Mouse (Mus musculus) embryonic facial prominence, embryonic 12.5 days (tissue): ENCODE data around the gene Phactr1. TPM values are rescaled to one million over a fixed set of nuclear protein-coding genes. Genes with fewer than 3 reads are reported as not detected.

ENCODE experiments used
- ATAC-seq: fragments of 200-750 bp; cut with Nextera tagmentation; 2 replicates; pipeline ENCODE4 v1.8.0; 2017; ENCODE audit not compliant: insufficient number of reproducible peaks, insufficient read depth, low FRiP score, low TSS enrichment
- H3K27ac ChIP-seq: fragments of 300-500 bp; sonication (generic); 2 replicates; pipeline ENCODE4 v1.5.1; 2016; ENCODE audit warnings: mild to moderate bottlenecking
- H3K27me3 ChIP-seq: fragments of 300-500 bp; sonication (generic); 2 replicates; pipeline ENCODE4 v1.6.1; 2016; ENCODE audit warnings: mild to moderate bottlenecking, moderate library complexity
- H3K36me3 ChIP-seq: fragments of 300-500 bp; sonication (generic); 2 replicates; pipeline ENCODE4 v1.6.1; 2016; ENCODE audit warnings: mild to moderate bottlenecking
- H3K4me1 ChIP-seq: fragments of 300-500 bp; sonication (generic); 2 replicates; pipeline ENCODE4 v1.6.1; 2016
- H3K4me2 ChIP-seq: fragments of 300-500 bp; sonication (generic); replicated peaks from 2 replicates; pipeline ENCODE4 v1.6.1; 2016; ENCODE audit warnings: mild to moderate bottlenecking, moderate library complexity
- H3K4me3 ChIP-seq: fragments of 300-500 bp; sonication (generic); 2 replicates; pipeline ENCODE4 v1.5.1; 2016; ENCODE audit warnings: mild to moderate bottlenecking
- H3K9ac ChIP-seq: fragments of 300-500 bp; sonication (generic); 2 replicates; pipeline ENCODE4 v1.6.1; 2016; ENCODE audit warnings: mild to moderate bottlenecking, moderate library complexity
- H3K9me3 ChIP-seq: fragments of 300-500 bp; sonication (generic); 2 replicates; pipeline ENCODE4 v1.6.1; 2016; ENCODE audit warnings: mild to moderate bottlenecking, moderate library complexity
- WGBS: fragments of 180-500 bp; shearing (Covaris S2); methylation state at CpG from one replicate; pipeline ENCODE4 v1.1.7; 2016; 5-methylcytosine and 5-hydroxymethylcytosine counted together
- polyA plus RNA-seq: library from polyadenylated mRNA; unstranded; fragments of >200 nt; fragmentation: Nextera tagmentation; extraction: Ambion mirVana; gene quantifications from 2 replicates; pipeline ENCODE4 v1.2.1, GENCODE M21; 2016

Phactr1 gene
- polyA plus RNA-seq, 1 experiment from 2014 or later: 16.1 TPM

- Histone ChIP-seq H3K27me3 (peaks cover 32% of the 10 kb centered on the region), H3K27ac (no peak overlapping the region)
These were observed 31.1 kb downstream of the Phactr1 start for GRCm38 (mm10) chr13:42711510-42711909.

GRCm38 (mm10) chr13:42719401-42719800, 39.0 kb downstream of the Phactr1 start:
- no peaks in the 10 kb centered on the region for H3K36me3 ChIP-seq
- no peak overlapping the region for H3K9ac ChIP-seq
- no peak for ATAC-seq
- H3K4me2 ChIP-seq: no peak overlapping the region
- 0 out of 2 replicates have a peak, but pooled peaks cover 4% of the 10 kb centered on the region for H3K4me1 ChIP-seq
- H3K4me3 ChIP-seq: no peak overlapping the region
- H3K27me3 ChIP-seq: 0 out of 2 replicates have a peak, but pooled peaks cover 2% of the 10 kb centered on the region
- WGBS: 15% methylated on average over 9 of the region's 9 CpGs
- no peaks in the 10 kb centered on the region for H3K9me3 ChIP-seq
- H3K27ac ChIP-seq: no peak overlapping the region

More at GRCm38 (mm10) chr13:42711510-42711909, 31.1 kb downstream of the Phactr1 start:
- Histone ChIP-seq H3K9ac (no peak overlapping the region), H3K4me2 (no peak overlapping the region), H3K9me3 (no peaks in the 10 kb centered on the region), H3K36me3 (no peaks in the 10 kb centered on the region), H3K4me3 (no peak overlapping the region), H3K4me1 (peaks cover 6% of the 10 kb centered on the region; the same call in 1 of the 2 replicates)
- 22% methylated on average over 2 of the region's 2 CpGs for WGBS
- no peak for ATAC-seq

- Histone ChIP-seq H3K4me1 (0 out of 2 replicates have a peak, but pooled peaks cover 4% of the 10 kb centered on the region), H3K27ac (no peak overlapping the region), H3K36me3 (no peaks in the 10 kb centered on the region), H3K9ac (no peak overlapping the region), H3K4me3 (no peak overlapping the region), H3K4me2 (no peak overlapping the region), H3K27me3 (0 out of 2 replicates have a peak, but pooled peaks cover 2% of the 10 kb centered on the region), H3K9me3 (no peaks in the 10 kb centered on the region)
- no peak for ATAC-seq
- WGBS: 42% methylated on average over 4 of the region's 4 CpGs
These were observed 39.7 kb downstream of the Phactr1 start for GRCm38 (mm10) chr13:42720135-42720534.

GRCm38 (mm10) chr13:42720648-42721047, 40.2 kb downstream of the Phactr1 start:
- Histone ChIP-seq H3K4me2 (no peak overlapping the region), H3K4me1 (0 out of 2 replicates have a peak, but pooled peaks cover 4% of the 10 kb centered on the region), H3K9me3 (no peaks in the 10 kb centered on the region), H3K27me3 (0 out of 2 replicates have a peak, but pooled peaks cover 2% of the 10 kb centered on the region), H3K4me3 (no peak overlapping the region), H3K9ac (no peak overlapping the region), H3K27ac (no peak overlapping the region), H3K36me3 (no peaks in the 10 kb centered on the region)
- 30% methylated on average over 1 of the region's 1 CpGs for WGBS
- no peak for ATAC-seq

DNA sequence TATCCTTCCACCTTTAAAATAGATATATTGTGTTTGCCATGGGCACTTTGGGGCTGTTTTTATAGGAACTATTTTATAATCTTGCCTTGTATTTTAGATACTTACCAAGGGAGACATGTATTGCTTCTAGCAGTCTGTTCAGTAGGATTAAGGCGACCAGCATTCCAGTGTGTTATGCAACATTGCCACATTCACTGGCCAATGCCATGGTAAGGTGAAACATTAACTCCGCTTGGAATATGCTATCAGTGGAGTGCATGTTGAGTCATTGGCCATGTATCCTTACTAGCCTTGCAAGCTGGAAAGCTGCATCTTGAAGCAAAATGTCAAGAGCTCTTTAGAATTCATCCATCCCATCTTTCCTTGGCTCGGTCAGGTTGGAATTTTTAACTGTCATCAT, 43.6 kb downstream of the Phactr1 start:
- Histone ChIP-seq H3K27ac (no peak overlapping the region), H3K9ac (no peak overlapping the region), H3K4me1 (0 out of 2 replicates have a peak, but pooled peaks cover 4% of the 10 kb centered on the region), H3K4me2 (no peak overlapping the region), H3K27me3 (no peaks in the 10 kb centered on the region), H3K36me3 (no peaks in the 10 kb centered on the region), H3K4me3 (no peak overlapping the region), H3K9me3 (no peaks in the 10 kb centered on the region)
- 87% methylated on average over 3 of the region's 3 CpGs for WGBS
- no peak for ATAC-seq

DNA sequence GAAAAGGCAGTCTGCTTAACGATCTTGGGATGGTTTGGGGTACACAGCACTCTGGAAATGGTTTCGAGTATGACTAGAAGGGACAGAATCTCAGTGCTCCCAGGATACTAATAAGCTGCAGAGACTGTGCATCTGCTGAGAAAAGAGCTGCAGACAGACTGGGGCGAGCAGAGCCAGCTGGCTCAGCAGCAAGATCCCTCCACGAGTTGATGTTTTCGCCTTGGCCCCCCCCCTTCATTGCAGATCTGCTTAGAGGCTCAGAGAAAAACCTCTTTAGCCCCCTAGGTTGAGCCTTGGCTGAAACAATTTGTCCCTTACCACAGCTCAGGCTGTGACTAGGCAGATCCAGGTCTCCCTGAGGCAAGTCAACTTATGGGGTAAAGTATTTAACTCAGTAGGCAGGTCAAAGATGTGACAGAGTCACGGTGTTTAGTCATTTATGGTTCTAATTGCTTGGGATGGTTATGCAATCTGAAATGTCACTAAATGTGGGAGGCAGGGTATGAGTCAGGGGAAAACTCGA, 45.3 kb downstream of the Phactr1 start:
- ATAC-seq: no peak
- Histone ChIP-seq H3K9me3 (no peaks in the 10 kb centered on the region), H3K4me1 (no peaks in the 10 kb centered on the region), H3K4me3 (no peak overlapping the region), H3K4me2 (no peak overlapping the region), H3K27me3 (no peaks in the 10 kb centered on the region), H3K27ac (no peak overlapping the region), H3K9ac (no peak overlapping the region), H3K36me3 (no peaks in the 10 kb centered on the region)
- WGBS: 54% methylated on average over 7 of the region's 7 CpGs

GRCm38 (mm10) chr13:42737486-42737885, 57.1 kb downstream of the Phactr1 start:
- Histone ChIP-seq H3K4me2 (no peak overlapping the region), H3K9ac (no peak overlapping the region), H3K4me1 (no peaks in the 10 kb centered on the region), H3K36me3 (no peaks in the 10 kb centered on the region), H3K27me3 (no peaks in the 10 kb centered on the region), H3K27ac (no peak overlapping the region), H3K4me3 (no peak overlapping the region), H3K9me3 (no peaks in the 10 kb centered on the region)
- no peak for ATAC-seq
- 92% methylated on average over 5 of the region's 5 CpGs for WGBS

GRCm38 (mm10) chr13:42738152-42738551, 57.7 kb downstream of the Phactr1 start:
- H3K9ac ChIP-seq: no peak overlapping the region
- no peak overlapping the region for H3K4me3 ChIP-seq
- H3K4me1 ChIP-seq: no peaks in the 10 kb centered on the region
- no peaks in the 10 kb centered on the region for H3K27me3 ChIP-seq
- 88% methylated on average over 5 of the region's 5 CpGs for WGBS
- ATAC-seq: no peak
- H3K4me2 ChIP-seq: no peak overlapping the region
- H3K27ac ChIP-seq: no peak overlapping the region
- no peaks in the 10 kb centered on the region for H3K9me3 ChIP-seq
- H3K36me3 ChIP-seq: no peaks in the 10 kb centered on the region

DNA sequence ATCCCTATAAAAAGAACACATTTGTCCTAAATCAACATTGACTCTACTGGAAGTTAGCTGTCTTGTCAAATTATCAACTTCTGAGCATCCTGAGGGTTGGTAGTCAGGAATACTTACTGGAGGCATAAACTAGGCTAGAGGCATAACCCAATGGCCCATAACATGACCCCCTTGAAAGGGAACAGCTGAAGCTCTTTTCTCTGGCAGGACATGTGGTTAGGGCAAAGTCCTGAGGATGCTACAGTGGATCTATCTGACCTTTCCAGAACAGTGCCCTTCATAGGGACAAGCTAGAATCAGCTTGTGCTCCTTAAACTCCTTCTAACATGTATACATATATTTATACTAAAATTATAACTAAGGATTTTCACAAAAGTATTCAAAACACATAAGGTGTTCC, 61.8 kb downstream of the Phactr1 start:
- Histone ChIP-seq H3K27me3 (no peaks in the 10 kb centered on the region), H3K4me2 (no peak overlapping the region), H3K4me1 (no peaks in the 10 kb centered on the region), H3K9ac (no peak overlapping the region), H3K4me3 (no peak overlapping the region), H3K36me3 (no peaks in the 10 kb centered on the region), H3K9me3 (no peaks in the 10 kb centered on the region), H3K27ac (no peak overlapping the region)
- no peak for ATAC-seq

DNA sequence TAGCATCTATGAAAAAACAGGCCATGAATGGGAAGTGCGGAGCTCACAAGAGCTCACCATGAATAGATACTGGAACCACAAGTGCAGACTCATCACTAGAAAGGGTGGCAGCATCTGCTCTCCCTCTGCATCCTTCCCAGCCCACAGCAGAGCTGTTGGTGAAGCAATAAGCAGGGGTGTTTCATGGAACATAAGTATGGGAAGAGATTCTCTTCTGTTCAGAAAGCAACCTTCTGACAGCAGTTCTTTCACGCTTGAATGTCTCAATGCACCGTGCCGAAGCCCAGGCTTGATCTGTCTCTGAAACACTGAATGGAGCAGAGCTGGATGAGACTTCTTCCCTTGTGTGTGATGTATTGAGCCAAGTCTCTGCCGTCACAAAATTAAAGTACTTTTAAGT, 64.0 kb downstream of the Phactr1 start:
- Histone ChIP-seq H3K4me2 (no peak overlapping the region), H3K4me1 (no peaks in the 10 kb centered on the region), H3K36me3 (no peaks in the 10 kb centered on the region), H3K9me3 (no peaks in the 10 kb centered on the region), H3K4me3 (no peak overlapping the region), H3K27ac (no peak overlapping the region), H3K9ac (no peak overlapping the region), H3K27me3 (no peaks in the 10 kb centered on the region)
- 85% methylated on average over 5 of the region's 5 CpGs for WGBS
- no peak for ATAC-seq

DNA sequence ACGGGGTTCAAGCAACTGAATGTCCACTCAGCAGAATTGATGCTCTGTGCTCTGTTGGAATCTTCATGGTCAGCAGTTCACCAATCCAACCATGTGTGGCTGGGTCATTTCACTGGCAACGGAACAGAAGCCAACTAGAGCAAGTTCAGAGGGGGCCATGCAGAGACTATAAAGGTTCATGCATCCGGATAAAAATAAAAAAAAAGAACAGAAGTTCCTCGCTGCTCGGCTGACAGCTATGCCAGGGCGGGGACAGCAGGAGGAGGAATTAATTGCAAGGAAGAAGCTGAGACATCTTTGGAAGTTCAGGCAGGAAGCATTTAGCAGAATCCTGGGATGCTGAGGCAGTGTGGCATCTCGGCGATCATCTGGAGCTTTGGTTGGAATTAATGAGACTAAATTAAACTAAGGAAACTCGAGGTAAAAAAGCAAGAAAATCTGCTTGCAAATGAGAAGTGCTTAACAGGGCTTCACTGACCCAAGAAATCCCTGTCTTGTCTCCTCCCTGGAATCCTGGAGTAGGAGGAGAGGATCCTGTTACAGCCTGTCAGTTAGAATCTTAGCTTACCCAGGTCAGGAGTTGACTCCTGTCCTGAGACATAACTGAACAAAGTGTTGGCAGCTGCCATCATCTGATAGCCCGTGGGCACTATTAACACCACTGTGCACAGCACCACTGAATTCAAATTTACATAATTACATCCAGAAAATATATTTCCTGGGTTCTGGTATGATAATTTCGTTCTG, 77.4 kb downstream of the Phactr1 start:
- no peak overlapping the region for H3K27ac ChIP-seq
- H3K4me1 ChIP-seq: peaks cover 25% of the 10 kb centered on the region
- H3K4me2 ChIP-seq: no peak overlapping the region
- no peak overlapping the region for H3K4me3 ChIP-seq
- no peaks in the 10 kb centered on the region for H3K9me3 ChIP-seq
- no peaks in the 10 kb centered on the region for H3K36me3 ChIP-seq
- no peak overlapping the region for H3K9ac ChIP-seq
- H3K27me3 ChIP-seq: no peaks in the 10 kb centered on the region
- ATAC-seq: no peak
- WGBS: 22% methylated on average over 11 of the region's 11 CpGs

- WGBS: 71% methylated on average over 5 of the region's 5 CpGs
- H3K9ac ChIP-seq: no peak overlapping the region
- no peaks in the 10 kb centered on the region; the same call in 1 of the 2 replicates for H3K9me3 ChIP-seq
- no peak overlapping the region for H3K27ac ChIP-seq
- no peaks in the 10 kb centered on the region for H3K36me3 ChIP-seq
- no peaks in the 10 kb centered on the region for H3K27me3 ChIP-seq
- peaks cover 25% of the 10 kb centered on the region for H3K4me1 ChIP-seq
- H3K4me2 ChIP-seq: no peak overlapping the region
- no peak for ATAC-seq
- H3K4me3 ChIP-seq: no peak overlapping the region
These were observed 78.7 kb downstream of the Phactr1 start for GRCm38 (mm10) chr13:42759170-42759569.
